Mouse (Mus musculus): Measurements from ENCODE around the gene Oxct1. TPM values are rescaled to one million over a fixed set of nuclear protein-coding genes. Genes with fewer than 3 reads are reported as not detected.

Gene Oxct1
- total and polyA plus RNA-seq, 2 experiments, result 1.7 to 6.4 TPM

DNA sequence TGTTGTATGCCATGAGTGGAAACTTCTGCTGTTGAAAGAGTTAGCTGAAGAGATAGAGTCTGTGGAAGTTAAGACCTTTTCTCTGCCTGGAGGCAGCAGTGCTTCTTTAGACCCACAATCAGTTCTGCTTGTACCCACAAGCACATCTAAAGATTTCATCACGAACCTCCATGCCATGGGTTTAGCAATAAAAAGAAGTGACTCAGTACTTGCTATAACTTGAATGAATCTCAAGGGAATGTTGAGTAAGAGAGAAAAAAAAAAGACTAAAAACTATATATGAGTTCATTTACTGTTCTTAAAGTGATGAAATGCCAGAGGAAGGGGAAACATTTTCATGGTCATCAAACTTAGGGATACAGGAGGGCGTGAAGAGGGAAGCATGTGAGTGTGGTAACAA is 25.6 kb upstream of the Oxct1 start:
- TF ChIP-seq CTCF (IDR thresholded peaks at IDR 0.05; ENCODE audit: low read depth, low read length) (no peak), POLR2A (IDR thresholded peaks at IDR 0.05; ENCODE audit: extremely low read depth, insufficient read depth, low read length) (no peak)
- Histone ChIP-seq H3K27ac (replicated peaks; ENCODE audit: insufficient read depth, low read depth, low read length) (no peak overlapping the region), H3K27me3 (ENCODE audit: control insufficient read depth, insufficient read depth, low read length) (no peaks in the 10 kb centered on the region), H3K79me2 (ENCODE audit: control insufficient read depth, insufficient read depth, low read length) (no peaks in the 10 kb centered on the region), H3K36me3 (ENCODE audit: control insufficient read depth, insufficient read depth, low read length) (no peaks in the 10 kb centered on the region), H3K4me1 (ENCODE audit: control insufficient read depth, insufficient read depth, low read length) (no peaks in the 10 kb centered on the region; the same call in 1 of the 2 replicates), H3K9ac (ENCODE audit: low read depth, low read length) (no peak overlapping the region), H3K4me3 (ENCODE audit: insufficient read depth, low read depth, low read length) (no peak overlapping the region)
- WGBS, result 86% methylated on average over 2 of the region's 2 CpGs
- DNase-seq (ENCODE audit: extremely low read depth, low read depth, low spot score), result no peak

- Histone ChIP-seq H3K9ac (ENCODE audit: low read depth, low read length) (no peak overlapping the region), H3K79me2 (ENCODE audit: control insufficient read depth, insufficient read depth, low read length) (no peaks in the 10 kb centered on the region), H3K27ac (replicated peaks; ENCODE audit: insufficient read depth, low read depth, low read length) (no peak overlapping the region), H3K27me3 (ENCODE audit: control insufficient read depth, insufficient read depth, low read length) (no peaks in the 10 kb centered on the region), H3K4me1 (ENCODE audit: control insufficient read depth, insufficient read depth, low read length) (no peaks in the 10 kb centered on the region), H3K4me3 (ENCODE audit: insufficient read depth, low read depth, low read length) (no peak overlapping the region), H3K36me3 (ENCODE audit: control insufficient read depth, insufficient read depth, low read length) (no peaks in the 10 kb centered on the region)
- DNase-seq (ENCODE audit: extremely low read depth, low read depth, low spot score), result no peak
- 83% methylated on average over 2 of the region's 2 CpGs for WGBS
- no peak for TF ChIP-seq POLR2A (IDR thresholded peaks at IDR 0.05; ENCODE audit: extremely low read depth, insufficient read depth, low read length)
- no peak for TF ChIP-seq CTCF (IDR thresholded peaks at IDR 0.05; ENCODE audit: low read depth, low read length)
These were observed 12.3 kb upstream of the Oxct1 start for GRCm38 (mm10) chr15:4013873-4014272.

DNA sequence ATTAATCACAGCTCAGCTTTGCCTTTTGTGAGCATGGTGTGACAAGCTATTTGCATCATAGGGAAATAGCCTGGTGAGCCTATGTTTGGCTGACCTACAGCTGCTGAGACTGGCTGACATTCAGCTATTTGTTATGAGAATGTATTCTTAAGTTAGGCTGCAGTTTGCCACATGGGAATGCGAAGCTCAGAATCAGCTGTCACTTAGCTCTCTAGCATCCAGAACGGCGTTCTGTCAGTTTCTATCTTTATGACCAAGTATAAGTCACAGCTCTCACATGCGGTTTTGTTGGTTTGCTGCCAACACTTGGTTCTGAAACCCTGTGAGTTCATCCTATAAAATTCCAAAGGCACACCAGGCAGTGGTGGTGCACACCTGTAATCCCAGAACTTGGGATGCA is 5.5 kb upstream of the Oxct1 start:
- 81% methylated on average over 4 of the region's 4 CpGs for whole genome bisulfite sequencing
- H3K79me2 ChIP-seq (ENCODE audit: control insufficient read depth, insufficient read depth, low read length), result no peaks in the 10 kb centered on the region
- no peak overlapping the region for H3K9ac ChIP-seq (ENCODE audit: low read depth, low read length)
- no peak overlapping the region for H3K27ac ChIP-seq (replicated peaks; ENCODE audit: insufficient read depth, low read depth, low read length)
- no peak overlapping the region for H3K4me3 ChIP-seq (ENCODE audit: insufficient read depth, low read depth, low read length)
- no peaks in the 10 kb centered on the region for H3K27me3 ChIP-seq (ENCODE audit: control insufficient read depth, insufficient read depth, low read length)
- TF ChIP-seq POLR2A (IDR thresholded peaks at IDR 0.05; ENCODE audit: extremely low read depth, insufficient read depth, low read length), result no peak
- no peak for TF ChIP-seq CTCF (IDR thresholded peaks at IDR 0.05; ENCODE audit: low read depth, low read length)
- DNase-seq (ENCODE audit: extremely low read depth, low read depth, low spot score), result no peak
- H3K36me3 ChIP-seq (ENCODE audit: control insufficient read depth, insufficient read depth, low read length), result no peaks in the 10 kb centered on the region
- no peaks in the 10 kb centered on the region for H3K4me1 ChIP-seq (ENCODE audit: control insufficient read depth, insufficient read depth, low read length)

DNA sequence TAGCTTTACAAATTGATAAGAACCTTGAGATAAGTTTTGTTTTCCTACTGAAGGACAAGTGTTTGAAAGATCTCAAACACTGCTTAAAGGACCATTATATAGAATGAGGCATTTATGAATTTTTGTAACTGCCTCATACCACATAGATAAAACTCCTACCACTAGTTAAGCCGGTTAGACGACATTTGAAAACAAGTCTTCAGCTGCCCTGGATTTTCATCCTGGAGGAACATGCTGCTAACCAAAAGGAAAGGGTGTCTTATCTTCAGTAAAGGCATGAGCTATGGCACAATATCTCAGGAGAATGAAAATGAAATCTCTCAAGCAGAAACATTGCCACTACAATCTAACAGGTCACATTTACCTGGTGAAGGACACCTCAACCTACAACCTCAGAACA is 2.4 kb upstream of the Oxct1 start:
- H3K4me1 ChIP-seq (ENCODE audit: control insufficient read depth, insufficient read depth, low read length), result no peaks in the 10 kb centered on the region
- 92% methylated on average over 2 of the region's 2 CpGs for WGBS
- H3K79me2 ChIP-seq (ENCODE audit: control insufficient read depth, insufficient read depth, low read length), result no peaks in the 10 kb centered on the region
- no peak overlapping the region for H3K9ac ChIP-seq (ENCODE audit: low read depth, low read length)
- DNase-seq (ENCODE audit: extremely low read depth, low read depth, low spot score), result no peak
- no peak overlapping the region for H3K27ac ChIP-seq (replicated peaks; ENCODE audit: insufficient read depth, low read depth, low read length)
- no peak for TF ChIP-seq CTCF (IDR thresholded peaks at IDR 0.05; ENCODE audit: low read depth, low read length)
- TF ChIP-seq POLR2A (IDR thresholded peaks at IDR 0.05; ENCODE audit: extremely low read depth, insufficient read depth, low read length), result no peak
- H3K36me3 ChIP-seq (ENCODE audit: control insufficient read depth, insufficient read depth, low read length), result no peaks in the 10 kb centered on the region
- no peaks in the 10 kb centered on the region; the same call in 1 of the 2 replicates for H3K27me3 ChIP-seq (ENCODE audit: control insufficient read depth, insufficient read depth, low read length)
- H3K4me3 ChIP-seq (ENCODE audit: insufficient read depth, low read depth, low read length), result no peak overlapping the region

DNA sequence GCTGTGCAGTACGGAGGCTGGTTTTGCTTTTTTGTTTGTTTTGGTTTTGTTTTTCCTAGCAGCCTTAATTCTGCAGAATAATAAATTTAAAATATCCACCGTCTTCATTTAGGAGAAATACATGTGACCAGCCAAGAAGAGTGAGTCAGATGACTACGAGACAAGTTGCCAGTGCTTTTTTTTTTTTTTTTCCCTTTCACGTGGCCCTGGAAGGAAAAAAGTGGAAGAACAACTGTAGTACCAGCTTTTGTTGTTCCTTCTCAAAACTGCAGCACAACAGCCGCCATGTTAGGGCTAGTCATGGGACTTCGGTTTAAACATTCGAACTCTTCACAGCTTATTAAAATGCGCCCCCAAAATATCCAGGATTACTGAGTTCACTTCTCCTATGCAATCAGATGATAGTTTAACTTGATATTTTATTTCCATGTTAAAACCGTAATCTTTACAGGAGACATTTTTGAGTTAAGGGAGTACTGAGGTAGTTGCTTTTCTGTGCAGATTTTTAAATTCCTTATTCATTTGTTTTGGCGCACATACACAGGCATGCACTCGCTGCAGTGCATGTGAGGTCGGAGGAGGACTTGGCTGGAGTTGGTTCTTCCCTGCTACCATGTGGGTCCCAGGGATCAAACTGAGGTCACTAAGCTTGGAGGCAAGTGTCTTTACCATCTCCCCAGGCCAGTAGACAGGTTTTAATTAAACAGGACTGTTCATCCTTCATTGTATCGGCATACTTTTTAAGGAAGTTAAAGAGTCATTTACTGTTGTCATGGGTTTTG is 1.3 kb upstream of the Oxct1 start:
- no peak for DNase-seq (ENCODE audit: extremely low read depth, low read depth, low spot score)
- Histone ChIP-seq H3K27me3 (ENCODE audit: control insufficient read depth, insufficient read depth, low read length) (no peaks in the 10 kb centered on the region; the same call in 1 of the 2 replicates), H3K9ac (ENCODE audit: low read depth, low read length) (no peak overlapping the region), H3K4me3 (ENCODE audit: insufficient read depth, low read depth, low read length) (no peak overlapping the region), H3K27ac (replicated peaks; ENCODE audit: insufficient read depth, low read depth, low read length) (no peak overlapping the region), H3K79me2 (ENCODE audit: control insufficient read depth, insufficient read depth, low read length) (no peaks in the 10 kb centered on the region), H3K4me1 (ENCODE audit: control insufficient read depth, insufficient read depth, low read length) (no peaks in the 10 kb centered on the region), H3K36me3 (ENCODE audit: control insufficient read depth, insufficient read depth, low read length) (no peaks in the 10 kb centered on the region)
- WGBS, result 87% methylated on average over 13 of the region's 13 CpGs
- no peak for TF ChIP-seq POLR2A (IDR thresholded peaks at IDR 0.05; ENCODE audit: extremely low read depth, insufficient read depth, low read length)
- TF ChIP-seq CTCF (IDR thresholded peaks at IDR 0.05; ENCODE audit: low read depth, low read length), result no peak

- no peaks in the 10 kb centered on the region for H3K36me3 ChIP-seq (ENCODE audit: control insufficient read depth, insufficient read depth, low read length)
- DNase-seq (ENCODE audit: extremely low read depth, low read depth, low spot score), result no peak
- H3K27ac ChIP-seq (replicated peaks; ENCODE audit: insufficient read depth, low read depth, low read length), result no peak overlapping the region
- no peak overlapping the region for H3K4me3 ChIP-seq (ENCODE audit: insufficient read depth, low read depth, low read length)
- no peaks in the 10 kb centered on the region for H3K4me1 ChIP-seq (ENCODE audit: control insufficient read depth, insufficient read depth, low read length)
- TF ChIP-seq POLR2A (IDR thresholded peaks at IDR 0.05; ENCODE audit: extremely low read depth, insufficient read depth, low read length) (no peak), CTCF (IDR thresholded peaks at IDR 0.05; ENCODE audit: low read depth, low read length) (no peak)
- no peaks in the 10 kb centered on the region for H3K79me2 ChIP-seq (ENCODE audit: control insufficient read depth, insufficient read depth, low read length)
- H3K27me3 ChIP-seq (ENCODE audit: control insufficient read depth, insufficient read depth, low read length), result no peaks in the 10 kb centered on the region; the same call in 1 of the 2 replicates
- no peak overlapping the region for H3K9ac ChIP-seq (ENCODE audit: low read depth, low read length)
- 63% methylated on average over 11 of the region's 11 CpGs for WGBS
These were observed 677 bp upstream of the Oxct1 start for GRCm38 (mm10) chr15:4025508-4025904.

Data from liver, adult 2 months (tissue).